ENCODE assay signal across 11 mouse cellular contexts in genomic region chr13:54837471-54837889, GRCm38 (mm10). TPM values are rescaled to one million over a fixed set of nuclear protein-coding genes. Genes with fewer than 3 reads are reported as not detected.
DNase-seq lines count a peak whose midpoint lies in the region; ATAC-seq lines count a peak whose summit lies in the region.
"Had no signal": no experiment of that assay in that cellular context is flagged by ENCODE, and none has a peak within 500 bp of the region (broad histone marks: within the 10 kb centered on the region; RNA-seq: fewer than 3 reads in every experiment).

No protein-coding gene starts in this region.

- ATAC-seq in hindbrain, embryonic 12.5 days (ENCODE audit: low FRiP score), result no peak

- H3K27me3 ChIP-seq in hindbrain, embryonic 10.5 days (ENCODE audit: insufficient read depth, poor library complexity, severe bottlenecking), result peaks cover 15% of the 10 kb centered on the region; the same call in 1 of the 2 replicates
- H3K27me3 ChIP-seq in hindbrain, embryonic 12.5 days, result no peaks in the 10 kb centered on the region

- no peaks in the 10 kb centered on the region for H3K36me3 ChIP-seq in hindbrain, embryonic 10.5 days
- H3K36me3 ChIP-seq in hindbrain, embryonic 12.5 days, result no peaks in the 10 kb centered on the region

- H3K4me1 ChIP-seq in hindbrain, embryonic 10.5 days (replicated peaks), result peaks cover 14% of the 10 kb centered on the region
- peaks cover 16% of the 10 kb centered on the region for H3K4me1 ChIP-seq in hindbrain, embryonic 12.5 days

- H3K27ac ChIP-seq in hindbrain, embryonic 10.5 days, result peak overlapping the region; percentile 56; the same call in 1 of the 2 replicates
- H3K27ac ChIP-seq in hindbrain, embryonic 12.5 days, result no peak overlapping the region

- 24% methylated on average over 9 of the region's 9 CpGs for WGBS in hindbrain, embryonic 10.5 days
- 22% methylated on average over 9 of the region's 9 CpGs for WGBS in hindbrain, embryonic 12.5 days

- H3K9me3 ChIP-seq in hindbrain, embryonic 10.5 days, result peaks cover 7% of the 10 kb centered on the region; the same call in 1 of the 2 replicates
- H3K9me3 ChIP-seq in hindbrain, embryonic 12.5 days (replicated peaks), result no peaks in the 10 kb centered on the region; the same call in none of the 2 replicates

- no peak overlapping the region for H3K9ac ChIP-seq in hindbrain, embryonic 12.5 days

- no peak overlapping the region for H3K4me3 ChIP-seq in hindbrain, embryonic 10.5 days
- no peak overlapping the region for H3K4me3 ChIP-seq in hindbrain, embryonic 12.5 days

- H3K4me2 ChIP-seq in hindbrain, embryonic 12.5 days (replicated peaks), result no peak overlapping the region; the same call in 1 of the 2 replicates

- DNase-seq in hindbrain, embryonic 10.5 days (ENCODE audit: low spot score), result no peak
- peak; percentile 59 to 69 for DNase-seq in cerebellum, adult 18-20 months
- DNase-seq in forelimb bud, embryonic 11.5 days (ENCODE audit: low read depth, low spot score), result peak; percentile 85
- DNase-seq in mesoderm, embryonic 11.5 days (ENCODE audit: low read depth, low spot score), result peak; percentile 48
- no peak for DNase-seq in thymus, postnatal 25 days
- DNase-seq in adrenal gland, postnatal 10 days, result no peak
- no peak for DNase-seq in natural killer cell, adult 2 months (ENCODE audit: low spot score in 2 of 2)

RNA-seq across cellular contexts. Expression of gene Tspan17, which starts 48.3 kb away (rescaled TPM):
- 12.3 and 26.5 TPM in 2 replicates for polyA plus RNA-seq in hindbrain, embryonic 10.5 days (2016; fragmentation: Nextera tagmentation; extraction: Ambion mirVana)
- 30.0 and 35.0 TPM in 2 replicates for polyA plus RNA-seq in hindbrain, embryonic 12.5 days (2016; fragmentation: Nextera tagmentation; extraction: Ambion mirVana)
- 10 to 100 TPM; 31.8 to 36.3 TPM for total RNA-seq in adrenal gland, postnatal 10 days (2021)

RNA-seq across cellular contexts. Expression of gene Eif4e1b, which starts 53.7 kb away (rescaled TPM):
- polyA plus RNA-seq in hindbrain, embryonic 10.5 days (2016; fragmentation: Nextera tagmentation; extraction: Ambion mirVana), result not detected in 2 replicates
- not detected in 2 replicates for polyA plus RNA-seq in hindbrain, embryonic 12.5 days (2016; fragmentation: Nextera tagmentation; extraction: Ambion mirVana)
- total RNA-seq in adrenal gland, postnatal 10 days (2021), result under 1 TPM in 1 of 2 experiments, not detected in 1; 0.12 TPM
- total RNA-seq: CH12.LX; left cerebral cortex, postnatal 14 days had no signal
- polyA plus RNA-seq: stomach, embryonic 14.5 days had no signal

Comparison
In these comparisons a context has a peak if more than half of its experiments do, and no peak if none do; other contexts are left out.
1. DNase-seq: peak in cerebellum, adult 18-20 months (2 of 2), forelimb bud, embryonic 11.5 days (single experiment) and mesoderm, embryonic 11.5 days (single experiment); none in hindbrain, embryonic 10.5 days (single experiment), thymus, postnatal 25 days (single experiment), adrenal gland, postnatal 10 days (single experiment) and natural killer cell, adult 2 months (0 of 2).